Mouse (Mus musculus): Measurements from ENCODE around the gene Zfp941.

GRCm38 (mm10) chr7:140836243-140837115 is 14.5 kb upstream of the Zfp941 start:
- no peak for TF ChIP-seq POLR2A (IDR thresholded peaks at IDR 0.05; ENCODE audit: borderline replicate concordance, extremely low read depth, insufficient read depth, insufficient read length, poor library complexity, severe bottlenecking)
- TF ChIP-seq CTCF (IDR thresholded peaks at IDR 0.05; ENCODE audit: borderline replicate concordance, extremely low read depth, insufficient read depth, insufficient read length): no peak

Measured in brain, embryonic 14.5 days (tissue).